Mouse (Mus musculus) embryonic facial prominence, embryonic 13.5 days (tissue): ENCODE measurements around the gene Bcat1. TPM values are rescaled to one million over a fixed set of nuclear protein-coding genes. Genes with fewer than 3 reads are reported as not detected.

Experiments
- ATAC-seq: fragments of 200-750 bp; cut with Nextera tagmentation; 2 replicates; pipeline ENCODE4 v1.8.0; 2017; ENCODE audit warnings: low read depth; ENCODE audit not compliant: insufficient number of reproducible peaks, insufficient read depth, low FRiP score, low TSS enrichment
- H3K27ac ChIP-seq: fragments of 300-500 bp; sonication (generic); 2 replicates; pipeline ENCODE4 v1.5.1; 2015; ENCODE audit warnings: moderate library complexity, mild to moderate bottlenecking, inconsistent platforms
- H3K27me3 ChIP-seq: fragments of 300-500 bp; sonication (generic); 2 replicates; pipeline ENCODE4 v1.6.1; 2015; ENCODE audit warnings: mild to moderate bottlenecking, inconsistent platforms
- H3K36me3 ChIP-seq: fragments of 300-500 bp; sonication (generic); 2 replicates; pipeline ENCODE4 v1.6.1; 2015; ENCODE audit warnings: mild to moderate bottlenecking, inconsistent platforms
- H3K4me1 ChIP-seq: fragments of 300-500 bp; sonication (generic); 2 replicates; pipeline ENCODE4 v1.6.1; 2015; ENCODE audit warnings: inconsistent platforms
- H3K4me2 ChIP-seq: fragments of 300-500 bp; sonication (generic); 2 replicates; pipeline ENCODE4 v1.6.1; 2015; ENCODE audit warnings: moderate library complexity, mild to moderate bottlenecking, inconsistent platforms
- H3K4me3 ChIP-seq: fragments of 300-500 bp; sonication (generic); 2 replicates; pipeline ENCODE4 v1.5.1; 2015; ENCODE audit warnings: mild to moderate bottlenecking, inconsistent platforms
- H3K9ac ChIP-seq: fragments of 300-500 bp; sonication (generic); 2 replicates; pipeline ENCODE4 v1.6.1; 2015; ENCODE audit warnings: mild to moderate bottlenecking, inconsistent platforms
- H3K9me3 ChIP-seq: fragments of 300-500 bp; sonication (generic); 2 replicates; pipeline ENCODE4 v1.6.1; 2016; ENCODE audit warnings: inconsistent platforms
- WGBS: fragments of 180-500 bp; shearing (Covaris S2); methylation state at CpG from one replicate; pipeline ENCODE4 v1.1.7; 2015; ENCODE audit warnings: mixed read lengths; 5-methylcytosine and 5-hydroxymethylcytosine counted together
- polyA plus RNA-seq: library from polyadenylated mRNA; unstranded; fragments of >200 nt; fragmentation: Nextera tagmentation; extraction: Ambion mirVana; gene quantifications from 2 replicates; pipeline ENCODE4 v1.2.1, GENCODE M21; 2015

Bcat1 gene
- polyA plus RNA-seq, 1 experiment from 2014 or later = 32.3 TPM

- Histone ChIP-seq H3K4me3 (no peak overlapping the region), H3K4me2 (0 out of 2 replicates have a peak overlapping the region, but pooled peaks have one; percentile 9), H3K4me1 (no peaks in the 10 kb centered on the region), H3K36me3 (no peaks in the 10 kb centered on the region), H3K27me3 (0 out of 2 replicates have a peak, but pooled peaks cover 3% of the 10 kb centered on the region), H3K27ac (no peak overlapping the region), H3K9me3 (no peaks in the 10 kb centered on the region), H3K9ac (no peak overlapping the region)
- 77% methylated on average over 25 of the region's 25 CpGs for WGBS
- ATAC-seq = 0 out of 2 replicates have a peak, but pooled peaks have one; percentile 33
These were observed 114.6 kb downstream of the Bcat1 start for GRCm38 (mm10) chr6:144961253-144962012.

GRCm38 (mm10) chr6:144955887-144956547 is 120.0 kb downstream of the Bcat1 start:
- H3K4me3 ChIP-seq = no peak overlapping the region
- no peak overlapping the region for H3K9ac ChIP-seq
- no peak for ATAC-seq
- H3K4me1 ChIP-seq = no peaks in the 10 kb centered on the region; the same call in 1 of the 2 replicates
- H3K4me2 ChIP-seq = no peak overlapping the region
- 52% methylated on average over 14 of the region's 14 CpGs for WGBS
- 0 out of 2 replicates have a peak, but pooled peaks cover 3% of the 10 kb centered on the region for H3K27me3 ChIP-seq
- H3K27ac ChIP-seq = no peak overlapping the region
- no peaks in the 10 kb centered on the region for H3K36me3 ChIP-seq
- H3K9me3 ChIP-seq = no peaks in the 10 kb centered on the region

GRCm38 (mm10) chr6:144952885-144953284 is 123.1 kb downstream of the Bcat1 start:
- 87% methylated on average over 6 of the region's 6 CpGs for WGBS

GRCm38 (mm10) chr6:144944435-144945365 is 131.3 kb downstream of the Bcat1 start:
- H3K27me3 ChIP-seq = no peaks in the 10 kb centered on the region
- ATAC-seq = peak; percentile 48; the same call in 1 of the 2 replicates
- no peak overlapping the region for H3K9ac ChIP-seq
- H3K9me3 ChIP-seq = no peaks in the 10 kb centered on the region
- H3K4me1 ChIP-seq = no peaks in the 10 kb centered on the region; the same call in 1 of the 2 replicates
- 34% methylated on average over 10 of the region's 10 CpGs for WGBS
- no peaks in the 10 kb centered on the region for H3K36me3 ChIP-seq
- H3K4me2 ChIP-seq = peak overlapping the region; percentile 9; the same call in 1 of the 2 replicates
- H3K4me3 ChIP-seq = no peak overlapping the region
- H3K27ac ChIP-seq = peak overlapping the region; percentile 39

More at GRCm38 (mm10) chr6:144952885-144953284, 123.1 kb downstream of the Bcat1 start:
- Histone ChIP-seq H3K27me3 (0 out of 2 replicates have a peak, but pooled peaks cover 3% of the 10 kb centered on the region), H3K27ac (no peak overlapping the region), H3K36me3 (no peaks in the 10 kb centered on the region), H3K9ac (no peak overlapping the region), H3K4me1 (no peaks in the 10 kb centered on the region; the same call in 1 of the 2 replicates), H3K4me3 (no peak overlapping the region), H3K9me3 (no peaks in the 10 kb centered on the region), H3K4me2 (no peak overlapping the region)
- ATAC-seq = no peak

Other genes starting within 250 kb of the Bcat1 start
- 1.9 and 2.7 TPM in 2 replicates for gene Lrmp, start 39.5 kb upstream of the Bcat1 start, polyA plus RNA-seq
- gene Casc1, start 134.8 kb upstream of the Bcat1 start, polyA plus RNA-seq = 0.45 and 0.48 TPM in 2 replicates
- 37.3 and 38.3 TPM in 2 replicates for gene Etfrf1, start 134.9 kb upstream of the Bcat1 start, polyA plus RNA-seq
- gene Kras, start 174.1 kb upstream of the Bcat1 start, polyA plus RNA-seq = 68.5 and 70.6 TPM in 2 replicates